Mouse (Mus musculus): Measurements from ENCODE around the gene Zfp683.

DNA sequence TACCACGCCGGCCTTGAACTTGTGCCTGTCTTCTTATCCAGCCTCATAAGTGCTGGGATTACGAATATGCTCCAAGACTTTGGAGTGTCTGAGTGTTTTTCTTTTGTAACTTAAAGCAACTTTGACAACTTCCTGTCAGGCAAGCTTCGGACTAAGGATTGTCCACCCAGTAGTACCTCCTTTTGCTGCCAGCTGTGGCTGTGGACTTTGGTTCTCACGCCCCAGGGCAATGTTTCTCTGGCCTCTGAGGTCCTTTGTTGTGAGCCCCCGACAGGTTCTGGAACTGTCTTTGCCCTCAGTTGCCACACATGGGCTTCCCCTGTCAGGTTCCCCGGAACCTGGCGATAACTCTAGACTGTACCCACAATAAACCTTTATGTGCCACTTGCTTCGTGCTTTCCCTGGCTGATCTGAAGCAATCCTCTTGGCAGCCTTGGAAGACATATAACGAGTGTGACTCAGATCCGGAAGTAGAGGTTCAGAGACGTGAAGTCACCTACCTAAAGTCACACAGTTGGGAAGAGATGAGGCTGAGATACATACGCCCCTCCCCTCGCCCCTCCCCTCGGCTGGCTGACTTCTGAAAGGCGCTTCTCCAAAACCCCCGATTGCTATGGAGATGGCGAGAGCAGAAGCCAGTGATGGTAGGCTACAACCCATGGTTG, 7.7 kb downstream of the Zfp683 start:
- TF ChIP-seq CTCF (IDR thresholded peaks at IDR 0.05; ENCODE audit: low read depth): no peak
- TF ChIP-seq EP300 (IDR thresholded peaks at IDR 0.05; ENCODE audit: low read depth): no peak

Data from liver, embryonic 14.5 days (tissue).